Comparison of ENCODE assay signal across 8 mouse cellular contexts in the genomic region with DNA sequence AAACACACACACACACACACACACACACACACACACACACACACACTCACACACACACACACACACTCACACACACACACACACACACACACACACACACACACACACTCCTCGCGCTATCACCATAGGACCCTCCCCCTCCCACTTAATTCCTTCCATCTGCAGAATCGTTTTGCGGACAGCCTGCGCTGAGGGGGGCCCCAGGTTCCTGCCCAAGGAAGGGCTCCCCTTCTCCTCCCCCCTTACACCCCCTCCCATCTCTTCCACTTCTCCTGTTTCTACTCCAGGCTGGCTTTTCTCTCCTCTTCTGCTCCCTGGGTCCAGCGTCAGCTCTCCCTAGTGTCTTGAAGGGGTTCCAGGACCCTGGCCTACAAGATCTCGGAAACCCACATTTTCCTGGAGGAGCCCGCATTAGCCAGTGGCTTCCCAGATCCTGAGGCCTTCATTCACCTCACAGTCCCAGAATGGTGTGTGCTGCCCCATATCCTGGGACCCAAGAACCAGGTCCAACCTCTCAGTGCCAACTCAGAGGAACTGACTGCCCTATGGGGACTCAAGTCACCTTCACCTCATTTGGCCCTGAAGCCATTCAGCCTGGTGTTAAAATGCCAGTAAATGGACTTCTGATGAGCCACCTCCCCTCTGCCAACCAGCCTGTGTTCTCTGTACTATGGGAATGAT. TPM values are rescaled to one million over a fixed set of nuclear protein-coding genes. Genes with fewer than 3 reads are reported as not detected.
DNase-seq lines count a peak whose midpoint lies in the region; ATAC-seq and TF ChIP-seq lines count a peak whose summit lies in the region.

No protein-coding gene starts in this region.

- ATAC-seq in limb, embryonic 15.5 days (ENCODE audit: insufficient number of reproducible peaks, low FRiP score, low TSS enrichment, low read depth), result no peak
- ATAC-seq in stomach, embryonic 16.5 days (ENCODE audit: insufficient read depth, low FRiP score), result no peak

- no peak overlapping the region for H3K4me3 ChIP-seq in thymus, adult 2 months (ENCODE audit: control insufficient read depth, insufficient read depth, low read length)
- H3K4me3 ChIP-seq in limb, embryonic 15.5 days, result no peak overlapping the region; the same call in 1 of the 2 replicates
- H3K4me3 ChIP-seq in stomach, embryonic 16.5 days (replicated peaks; ENCODE audit: low read length), result no peak overlapping the region

- H3K4me2 ChIP-seq in limb, embryonic 15.5 days, result peak overlapping the region; percentile 66
- H3K4me2 ChIP-seq in stomach, embryonic 16.5 days (ENCODE audit: low read depth, low read length), result peak overlapping the region; percentile 91

- no peaks in the 10 kb centered on the region for H3K36me3 ChIP-seq in thymus, adult 2 months (ENCODE audit: control insufficient read depth, insufficient read depth, low read length)
- H3K36me3 ChIP-seq in limb, embryonic 15.5 days, result no peaks in the 10 kb centered on the region
- no peaks in the 10 kb centered on the region for H3K36me3 ChIP-seq in stomach, embryonic 16.5 days (ENCODE audit: control insufficient read depth, insufficient read depth, low read length)

- TF ChIP-seq CTCF in thymus, adult 2 months (IDR thresholded peaks at IDR 0.05; ENCODE audit: borderline replicate concordance, control insufficient read depth, extremely low read depth, insufficient read depth, low read length, poor library complexity), result no peak

- H3K4me1 ChIP-seq in thymus, adult 2 months (replicated peaks; ENCODE audit: control insufficient read depth, insufficient read depth, low read length), result peaks cover 32% of the 10 kb centered on the region
- peaks cover 57% of the 10 kb centered on the region for H3K4me1 ChIP-seq in limb, embryonic 15.5 days
- H3K4me1 ChIP-seq in stomach, embryonic 16.5 days (ENCODE audit: control insufficient read depth, insufficient read depth, low read length), result peaks cover 36% of the 10 kb centered on the region

- H3K27ac ChIP-seq in thymus, adult 2 months (ENCODE audit: control insufficient read depth, insufficient read depth, low read length), result no peak overlapping the region
- H3K27ac ChIP-seq in limb, embryonic 15.5 days, result peak overlapping the region; percentile 95
- H3K27ac ChIP-seq in stomach, embryonic 16.5 days (ENCODE audit: low read length), result peak overlapping the region; percentile 62

- DNase-seq in adrenal gland, postnatal 14 days, result peak; percentile 38
- DNase-seq in adrenal gland, postnatal 4 days (ENCODE audit: low spot score in 2 of 2), result no peak
- peak; percentile 27 for DNase-seq in thymus, postnatal 14 days
- DNase-seq in thymus, adult 2 months, result no peak
- DNase-seq in layer of hippocampus, postnatal 36 days, result no peak
- no peak for DNase-seq in kidney, adult 9 months

- no peaks in the 10 kb centered on the region for H3K9me3 ChIP-seq in limb, embryonic 15.5 days
- no peaks in the 10 kb centered on the region for H3K9me3 ChIP-seq in stomach, embryonic 16.5 days (replicated peaks; ENCODE audit: control insufficient read depth, low read length)

- H3K27me3 ChIP-seq in thymus, adult 2 months (ENCODE audit: control insufficient read depth, insufficient read depth, low read length), result no peaks in the 10 kb centered on the region
- no peaks in the 10 kb centered on the region for H3K27me3 ChIP-seq in limb, embryonic 15.5 days
- H3K27me3 ChIP-seq in stomach, embryonic 16.5 days (ENCODE audit: control insufficient read depth, insufficient read depth, low read length), result no peaks in the 10 kb centered on the region

- no peak for TF ChIP-seq POLR2A in thymus, adult 2 months (IDR thresholded peaks at IDR 0.05; ENCODE audit: control insufficient read depth, extremely low read depth, insufficient read depth, low read length, poor library complexity)

- 59% methylated on average over 8 of the region's 8 CpGs for WGBS in thymus, adult 2 months
- 10% methylated on average over 8 of the region's 8 CpGs for WGBS in limb, embryonic 15.5 days
- 27% methylated on average over 8 of the region's 8 CpGs for WGBS in stomach, embryonic 16.5 days

- no peak overlapping the region for H3K9ac ChIP-seq in limb, embryonic 15.5 days
- peak overlapping the region; percentile 89; the same call in 1 of the 2 replicates for H3K9ac ChIP-seq in stomach, embryonic 16.5 days (ENCODE audit: low read length)

RNA-seq across cellular contexts. Expression of gene Zcchc24, which starts 0.9 kb away (rescaled TPM):
- 32.3 and 32.5 TPM in 2 replicates for total RNA-seq in adrenal gland, postnatal 14 days (2021)
- 10 to 100 TPM; 30.2 to 34.7 TPM for total RNA-seq in adrenal gland, postnatal 4 days (2021)
- polyA plus RNA-seq in thymus, adult 2 months (2012; rRNA removed), result 26.2 and 28.9 TPM in 2 replicates
- 31.6 and 35.4 TPM in 2 replicates for polyA plus RNA-seq in limb, embryonic 15.5 days (2015; fragmentation: Nextera tagmentation; extraction: Ambion mirVana)
- polyA plus RNA-seq in stomach, embryonic 16.5 days (2015; fragmentation: Nextera tagmentation; extraction: Ambion mirVana), result 15.3 and 17.1 TPM in 2 replicates
- total RNA-seq in layer of hippocampus, postnatal 36 days (2021), result 10 to 100 TPM; 53.5 to 60.2 TPM

Comparison
In these comparisons a context has a peak if more than half of its experiments do, and no peak if none do; other contexts are left out.
1. DNase-seq: peak in adrenal gland, postnatal 14 days (single experiment) and thymus, postnatal 14 days (single experiment); none in adrenal gland, postnatal 4 days (0 of 2), thymus, adult 2 months (single experiment), layer of hippocampus, postnatal 36 days (0 of 2) and kidney, adult 9 months (single experiment).